30 mouse cellular contexts compared by ENCODE assay signal in the genomic region with DNA sequence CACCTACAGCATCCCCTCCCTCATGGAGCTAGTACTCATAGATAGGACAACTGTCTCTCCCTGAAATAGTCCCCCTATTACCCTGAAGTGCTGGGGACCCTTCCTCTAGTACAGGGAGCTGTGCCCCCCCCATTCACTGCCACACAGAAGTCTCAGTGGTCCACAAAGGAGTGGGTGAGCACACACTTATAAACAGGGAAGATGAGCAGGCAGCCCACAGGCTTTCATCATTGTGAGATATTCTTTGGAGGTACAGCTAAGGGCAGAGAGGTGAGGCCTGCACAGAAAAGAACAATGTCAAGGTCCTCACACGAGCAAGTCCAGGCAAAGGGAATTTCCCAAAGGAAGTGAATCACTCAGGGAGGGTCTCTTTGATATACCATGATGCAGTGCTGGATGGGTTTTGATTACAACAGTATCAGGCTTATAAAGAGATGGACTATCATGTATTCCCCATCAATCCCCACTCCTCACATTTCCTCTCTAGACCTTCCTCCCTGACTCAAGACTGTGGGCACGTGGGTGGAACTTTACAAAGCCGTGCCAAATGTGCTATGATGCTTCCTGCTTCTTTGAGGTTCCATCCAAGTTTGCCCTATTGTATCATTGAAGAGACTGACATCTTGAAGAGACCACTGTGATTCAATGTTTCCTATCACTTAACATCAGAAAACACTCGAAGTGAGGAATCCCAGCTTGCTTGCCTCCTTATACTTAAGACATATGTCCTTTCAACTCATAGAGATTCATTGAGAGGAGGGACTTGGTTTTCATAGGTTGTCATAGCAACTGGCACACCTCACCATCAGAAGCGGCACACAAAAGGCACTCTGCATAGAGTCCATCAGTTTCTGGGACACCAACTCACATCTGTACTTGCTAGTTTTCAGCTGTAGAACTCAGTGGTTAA.
DNase-seq lines count a peak whose midpoint lies in the region; ATAC-seq and TF ChIP-seq lines count a peak whose summit lies in the region.
"Had no signal": no experiment of that assay in that cellular context is flagged by ENCODE, and none has a peak within 500 bp of the region (broad histone marks: within the 10 kb centered on the region; RNA-seq: fewer than 3 reads in every experiment).

No protein-coding gene starts in this region.

- H3K27me3 ChIP-seq in heart, embryonic 10.5 days (ENCODE audit: insufficient read depth, poor library complexity, severe bottlenecking): no peaks in the 10 kb centered on the region
- H3K27me3 ChIP-seq in stomach, embryonic 14.5 days (ENCODE audit: control insufficient read depth, insufficient read depth, low read length): no peaks in the 10 kb centered on the region
- H3K27me3 ChIP-seq in cerebellum, adult 2 months (ENCODE audit: control insufficient read depth, insufficient read depth, low read length): no peaks in the 10 kb centered on the region
- H3K27me3 ChIP-seq in intestine, postnatal 0 days (replicated peaks; ENCODE audit: control insufficient read depth, insufficient read depth, low read length): no peaks in the 10 kb centered on the region
- no peaks in the 10 kb centered on the region for H3K27me3 ChIP-seq in hindbrain, embryonic 10.5 days (ENCODE audit: insufficient read depth, poor library complexity, severe bottlenecking)
- H3K27me3 ChIP-seq: heart, embryonic 15.5 days; intestine, embryonic 15.5 days; limb, embryonic 15.5 days; liver, embryonic 13.5 days had no signal

- 0 out of 2 replicates have a peak, but pooled peaks have one; percentile 18 for ATAC-seq in stomach, embryonic 14.5 days (ENCODE audit: insufficient number of reproducible peaks, insufficient read depth, low FRiP score, low read depth)
- ATAC-seq in intestine, postnatal 0 days: no peak
- ATAC-seq: forebrain, embryonic 14.5 days; intestine, embryonic 15.5 days; lung, postnatal 0 days had no signal

- 75% methylated on average over 5 of the region's 5 CpGs for WGBS in heart, embryonic 10.5 days
- WGBS in stomach, embryonic 14.5 days: 79% methylated on average over 5 of the region's 5 CpGs
- WGBS in cerebellum, adult 2 months: 86% methylated on average over 5 of the region's 5 CpGs
- whole genome bisulfite sequencing in intestine, postnatal 0 days: 83% methylated on average over 5 of the region's 5 CpGs
- WGBS in hindbrain, embryonic 10.5 days: 85% methylated on average over 5 of the region's 5 CpGs

- intact Hi-C loops in heart, postnatal 25 days (cut with DNase I): no loop called here

- no peaks in the 10 kb centered on the region for H3K9me3 ChIP-seq in heart, embryonic 10.5 days
- H3K9me3 ChIP-seq in stomach, embryonic 14.5 days (ENCODE audit: control insufficient read depth, low read depth, low read length): no peaks in the 10 kb centered on the region
- H3K9me3 ChIP-seq in intestine, postnatal 0 days (ENCODE audit: control insufficient read depth): no peaks in the 10 kb centered on the region
- no peaks in the 10 kb centered on the region for H3K9me3 ChIP-seq in hindbrain, embryonic 10.5 days
- H3K9me3 ChIP-seq: heart, embryonic 15.5 days; intestine, embryonic 15.5 days; limb, embryonic 15.5 days; liver, embryonic 13.5 days; megakaryocyte, embryonic 14.5 days had no signal

- no peak overlapping the region for H3K27ac ChIP-seq in heart, embryonic 10.5 days
- H3K27ac ChIP-seq in stomach, embryonic 14.5 days (ENCODE audit: low read length): no peak overlapping the region
- H3K27ac ChIP-seq in cerebellum, adult 2 months (ENCODE audit: insufficient read depth, low read length): no peak overlapping the region
- no peak overlapping the region for H3K27ac ChIP-seq in intestine, postnatal 0 days (ENCODE audit: low read depth, low read length)
- no peak overlapping the region for H3K27ac ChIP-seq in hindbrain, embryonic 10.5 days
- H3K27ac ChIP-seq: gastrocnemius, adult 2 months; heart, embryonic 15.5 days; hindbrain, embryonic 14.5 days; intestine, embryonic 15.5 days; kidney, postnatal 0 days; limb, embryonic 15.5 days; liver, embryonic 13.5 days had no signal

- H3K4me3 ChIP-seq in heart, embryonic 10.5 days: no peak overlapping the region
- H3K4me3 ChIP-seq in stomach, embryonic 14.5 days (ENCODE audit: low read depth, low read length): no peak overlapping the region
- H3K4me3 ChIP-seq in cerebellum, adult 2 months (replicated peaks; ENCODE audit: insufficient read depth, low read depth, low read length): no peak overlapping the region
- H3K4me3 ChIP-seq in intestine, postnatal 0 days (ENCODE audit: low read depth, low read length): no peak overlapping the region
- H3K4me3 ChIP-seq in hindbrain, embryonic 10.5 days: no peak overlapping the region
- H3K4me3 ChIP-seq: gastrocnemius, adult 2 months; heart, embryonic 15.5 days; intestine, embryonic 15.5 days; limb, embryonic 15.5 days; liver, embryonic 13.5 days; megakaryocyte, embryonic 14.5 days had no signal

- DNase-seq in heart, embryonic 10.5 days (ENCODE audit: low spot score): peak; percentile 59
- no peak for DNase-seq in heart, postnatal 25 days (ENCODE audit: low spot score)
- DNase-seq in CD4-positive, CD25-positive, alpha-beta regulatory T cell, adult 2 months (ENCODE audit: low read depth, low spot score): peak; percentile 37
- peak; percentile 5 for DNase-seq in brain, embryonic 14.5 days (ENCODE audit: low read depth)
- no peak for DNase-seq in cerebellum, adult 2 months
- DNase-seq in hindbrain, embryonic 10.5 days (ENCODE audit: low spot score): no peak
- DNase-seq: adrenal gland, postnatal 10 days; cerebellum, adult 18-20 months; cerebellum, postnatal 25 days; gastrocnemius, adult 2 months; gastrocnemius, postnatal 36 days; heart, postnatal 36 days; kidney, adult 8-10 months; kidney, postnatal 4 days; left cerebral cortex, postnatal 4 days; liver, embryonic 13.5 days; lung, adult 18-20 months; lung, postnatal 4 days; midbrain, embryonic 14.5 days; right cerebral cortex, postnatal 25 days had no signal

- no peak for TF ChIP-seq CTCF in brain, embryonic 14.5 days (IDR thresholded peaks at IDR 0.05; ENCODE audit: borderline replicate concordance, extremely low read depth, insufficient read depth, insufficient read length)
- TF ChIP-seq CTCF in cerebellum, adult 2 months (IDR thresholded peaks at IDR 0.05; ENCODE audit: borderline replicate concordance, insufficient read depth, low read depth, low read length): no peak
- no peak for TF ChIP-seq CTCF in intestine, postnatal 0 days (IDR thresholded peaks at IDR 0.05; ENCODE audit: low read depth)

- H3K9ac ChIP-seq in stomach, embryonic 14.5 days (replicated peaks; ENCODE audit: low read depth, low read length): no peak overlapping the region
- H3K9ac ChIP-seq in intestine, postnatal 0 days (ENCODE audit: low read depth, low read length): no peak overlapping the region
- H3K9ac ChIP-seq: heart, embryonic 15.5 days; hindbrain, embryonic 14.5 days; intestine, embryonic 15.5 days; limb, embryonic 15.5 days; liver, embryonic 13.5 days had no signal

- no peaks in the 10 kb centered on the region for H3K4me1 ChIP-seq in heart, embryonic 10.5 days
- H3K4me1 ChIP-seq in stomach, embryonic 14.5 days (ENCODE audit: control insufficient read depth, insufficient read depth, low read length): no peaks in the 10 kb centered on the region
- H3K4me1 ChIP-seq in cerebellum, adult 2 months (ENCODE audit: control insufficient read depth, insufficient read depth, low read length): no peaks in the 10 kb centered on the region
- H3K4me1 ChIP-seq in intestine, postnatal 0 days (replicated peaks; ENCODE audit: control insufficient read depth, insufficient read depth, low read length): no peaks in the 10 kb centered on the region; the same call in 1 of the 2 replicates
- H3K4me1 ChIP-seq in hindbrain, embryonic 10.5 days (replicated peaks): no peaks in the 10 kb centered on the region
- H3K4me1 ChIP-seq: heart, embryonic 15.5 days; intestine, embryonic 15.5 days; limb, embryonic 15.5 days; megakaryocyte, embryonic 14.5 days had no signal

- no peak overlapping the region for H3K4me2 ChIP-seq in stomach, embryonic 14.5 days (replicated peaks; ENCODE audit: low read depth, low read length)
- no peak overlapping the region for H3K4me2 ChIP-seq in intestine, postnatal 0 days (replicated peaks; ENCODE audit: low read depth)
- H3K4me2 ChIP-seq: heart, embryonic 15.5 days; hindbrain, embryonic 14.5 days; intestine, embryonic 15.5 days; limb, embryonic 15.5 days; liver, embryonic 13.5 days had no signal

- no peaks in the 10 kb centered on the region for H3K36me3 ChIP-seq in heart, embryonic 10.5 days
- no peaks in the 10 kb centered on the region for H3K36me3 ChIP-seq in stomach, embryonic 14.5 days (ENCODE audit: control insufficient read depth, insufficient read depth, low read length)
- H3K36me3 ChIP-seq in intestine, postnatal 0 days (ENCODE audit: control insufficient read depth, insufficient read depth): no peaks in the 10 kb centered on the region
- H3K36me3 ChIP-seq in hindbrain, embryonic 10.5 days: no peaks in the 10 kb centered on the region
- H3K36me3 ChIP-seq: heart, embryonic 15.5 days; intestine, embryonic 15.5 days; limb, embryonic 15.5 days; liver, embryonic 13.5 days had no signal

- TF ChIP-seq POLR2A in brain, embryonic 14.5 days (IDR thresholded peaks at IDR 0.05; ENCODE audit: borderline replicate concordance, extremely low read depth, insufficient read depth, insufficient read length, poor library complexity, severe bottlenecking): no peak
- no peak for TF ChIP-seq POLR2A in cerebellum, adult 2 months (IDR thresholded peaks at IDR 0.05; ENCODE audit: borderline replicate concordance, insufficient read depth, low read length)

Comparison
In these comparisons a context has a peak if more than half of its experiments do, and no peak if none do; other contexts are left out.
1. DNase-seq: peak in heart, embryonic 10.5 days (single experiment), CD4-positive, CD25-positive, alpha-beta regulatory T cell, adult 2 months (single experiment) and brain, embryonic 14.5 days (single experiment); none in heart, postnatal 25 days (single experiment), cerebellum, adult 2 months (0 of 2) and hindbrain, embryonic 10.5 days (single experiment).